ENCODE assay signal across 8 mouse cellular contexts in the genomic region with DNA sequence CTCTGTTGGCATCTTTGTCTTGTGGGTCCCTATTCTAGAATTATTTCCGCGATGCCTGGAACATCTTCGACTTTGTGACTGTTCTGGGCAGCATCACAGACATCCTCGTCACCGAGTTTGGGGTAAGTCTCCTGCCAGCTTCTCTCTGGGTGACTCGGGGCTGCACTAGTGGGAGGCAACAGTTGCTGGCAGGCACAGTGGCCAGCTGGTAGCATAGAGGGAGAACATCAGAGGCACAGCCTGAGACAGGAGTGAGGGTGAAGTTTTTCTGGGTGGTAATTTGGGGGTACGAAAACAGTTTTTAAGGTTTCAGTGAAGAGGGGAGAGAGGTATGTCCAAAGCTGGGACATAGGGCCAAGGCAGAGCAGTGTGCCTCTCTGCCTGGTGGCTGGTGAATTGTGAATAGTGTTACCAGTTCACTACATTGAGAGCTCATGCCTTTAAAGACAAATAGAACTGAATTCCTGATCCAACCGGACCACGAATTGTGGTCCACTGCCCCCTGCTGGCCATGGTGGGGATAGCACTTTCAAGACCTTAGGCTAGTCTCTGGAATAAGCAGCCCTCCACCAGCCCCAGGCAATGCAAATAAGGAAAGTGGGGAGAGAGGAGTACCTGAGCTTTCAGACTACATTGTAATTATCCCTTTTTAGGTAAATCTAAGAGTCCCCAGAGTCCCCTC.
DNase-seq lines count a peak whose midpoint lies in the region; ATAC-seq and TF ChIP-seq lines count a peak whose summit lies in the region.

No protein-coding gene starts in this region.

- no peak overlapping the region for H3K9ac ChIP-seq in forebrain, postnatal 0 days
- no peak overlapping the region for H3K9ac ChIP-seq in liver, embryonic 15.5 days

- H3K4me1 ChIP-seq in forebrain, postnatal 0 days (ENCODE audit: insufficient read depth): no peaks in the 10 kb centered on the region
- H3K4me1 ChIP-seq in liver, embryonic 15.5 days (replicated peaks): peaks cover 46% of the 10 kb centered on the region

- H3K9me3 ChIP-seq in forebrain, postnatal 0 days (ENCODE audit: low read length): no peaks in the 10 kb centered on the region
- H3K9me3 ChIP-seq in liver, embryonic 15.5 days (replicated peaks): no peaks in the 10 kb centered on the region

- peak; percentile 90 for TF ChIP-seq CTCF in forebrain, postnatal 0 days (IDR thresholded peaks at IDR 0.05; ENCODE audit: low read depth)

- peak; percentile 57 for ATAC-seq in forebrain, postnatal 0 days
- no peak for ATAC-seq in liver, embryonic 15.5 days (ENCODE audit: insufficient read depth)

- no peaks in the 10 kb centered on the region for H3K27me3 ChIP-seq in forebrain, postnatal 0 days (ENCODE audit: insufficient read depth, low read length)
- peaks cover 36% of the 10 kb centered on the region for H3K27me3 ChIP-seq in liver, embryonic 15.5 days

- 55% methylated on average over 9 of the region's 9 CpGs for WGBS in forebrain, postnatal 0 days
- 63% methylated on average over 9 of the region's 9 CpGs for WGBS in liver, embryonic 15.5 days (ENCODE audit: insufficient replicate concordance)

- H3K4me2 ChIP-seq in forebrain, postnatal 0 days (ENCODE audit: low read depth): no peak overlapping the region
- H3K4me2 ChIP-seq in liver, embryonic 15.5 days: no peak overlapping the region

- peak overlapping the region; percentile 64 for H3K27ac ChIP-seq in forebrain, postnatal 0 days (ENCODE audit: low read depth, low read length)
- H3K27ac ChIP-seq in liver, embryonic 15.5 days (replicated peaks): peak overlapping the region; percentile 90

- DNase-seq in right cerebral cortex, adult 18-20 months: peak; percentile 51
- DNase-seq in right cerebral cortex, postnatal 36 days (ENCODE audit: low spot score in 2 of 2): no peak
- DNase-seq in c-Kit-positive CD71-positive TER-119-positive erythroid progenitor cells, embryonic 14.5 days (ENCODE audit: low spot score): peak; percentile 66
- DNase-seq in forebrain, postnatal 0 days: peak; percentile 88
- DNase-seq in kidney, postnatal 25 days: peak; percentile 67 to 84
- DNase-seq in ovary, postnatal 14 days (ENCODE audit: low spot score): peak; percentile 70
- peak; percentile 66 for DNase-seq in thymus, postnatal 25 days

- peaks cover 15% of the 10 kb centered on the region; the same call in 1 of the 2 replicates for H3K36me3 ChIP-seq in forebrain, postnatal 0 days (ENCODE audit: insufficient read depth)
- no peaks in the 10 kb centered on the region for H3K36me3 ChIP-seq in liver, embryonic 15.5 days (replicated peaks)

- H3K4me3 ChIP-seq in forebrain, postnatal 0 days (ENCODE audit: low read depth, low read length): no peak overlapping the region
- H3K4me3 ChIP-seq in liver, embryonic 15.5 days (replicated peaks): no peak overlapping the region

Comparison
In these comparisons a context has a peak if more than half of its experiments do, and no peak if none do; other contexts are left out.
1. DNase-seq: peak in right cerebral cortex, adult 18-20 months (single experiment), c-Kit-positive CD71-positive TER-119-positive erythroid progenitor cells, embryonic 14.5 days (single experiment), forebrain, postnatal 0 days (single experiment), kidney, postnatal 25 days (2 of 2), ovary, postnatal 14 days (single experiment) and thymus, postnatal 25 days (single experiment); none in right cerebral cortex, postnatal 36 days (0 of 2).